Mouse (Mus musculus) lung, postnatal 0 days (tissue): Measurements from ENCODE around the gene Rassf1. TPM values are rescaled to one million over a fixed set of nuclear protein-coding genes. Genes with fewer than 3 reads are reported as not detected.

Experiments used
- ATAC-seq: fragments of 200-750 bp; cut with Nextera tagmentation; 2 replicates; pipeline ENCODE4 v1.8.0; 2017; ENCODE audit warnings: moderate library complexity
- DNase-seq: peaks from one replicate; pipeline ENCODE4 v3.0.0-alpha.2; 2016; ENCODE audit warnings: low spot score
- H3K27ac ChIP-seq: fragments of 300-500 bp; sonication (generic); 2 replicates; pipeline ENCODE4 v1.5.1; 2014; ENCODE audit warnings: antibody characterized with exemption, mild to moderate bottlenecking, low read length, mixed read lengths
- H3K27me3 ChIP-seq: fragments of 300-500 bp; sonication (generic); replicated peaks from 2 replicates; pipeline ENCODE4 v1.6.1; 2014; ENCODE audit warnings: low read length, mixed read lengths; ENCODE audit not compliant: insufficient read depth
- H3K36me3 ChIP-seq: fragments of 300-500 bp; sonication (generic); 2 replicates; pipeline ENCODE4 v1.6.1; 2014; ENCODE audit warnings: low read length, mixed read lengths; ENCODE audit not compliant: insufficient read depth
- H3K4me1 ChIP-seq: fragments of 300-500 bp; sonication (generic); 2 replicates; pipeline ENCODE4 v1.6.1; 2014; ENCODE audit warnings: antibody characterized with exemption, low read depth, low read length, mixed read lengths; ENCODE audit not compliant: insufficient read depth
- H3K4me2 ChIP-seq: fragments of 300-500 bp; sonication (generic); replicated peaks from 2 replicates; pipeline ENCODE4 v1.6.1; 2014; ENCODE audit warnings: low read depth, mild to moderate bottlenecking, low read length, moderate library complexity, mixed read lengths
- H3K4me3 ChIP-seq: fragments of 300-500 bp; sonication (generic); 2 replicates; pipeline ENCODE4 v1.5.1; 2014; ENCODE audit warnings: low read depth, low read length
- H3K9ac ChIP-seq: fragments of 300-500 bp; sonication (generic); replicated peaks from 2 replicates; pipeline ENCODE4 v1.6.1; 2014; ENCODE audit warnings: low read depth, mild to moderate bottlenecking
- H3K9me3 ChIP-seq: fragments of 300-500 bp; sonication (generic); 2 replicates; pipeline ENCODE4 v1.6.1; 2016; ENCODE audit warnings: low read length, mixed read lengths
- CTCF ChIP-seq: IDR thresholded peaks from 2 replicates; pipeline ENCODE4 v1.5.1; 2016; ENCODE audit warnings: antibody characterized with exemption, mild to moderate bottlenecking
- EP300 ChIP-seq: IDR thresholded peaks from 2 replicates; pipeline ENCODE4 v1.6.1; 2016; ENCODE audit warnings: antibody characterized with exemption, mild to moderate bottlenecking, control low read depth
- WGBS: fragments of 180-500 bp; shearing (Covaris S2); extraction: QIAGEN DNeasy Blood & Tissue Kit; methylation state at CpG from one replicate; pipeline ENCODE4 v1.1.7; 2014; 5-methylcytosine and 5-hydroxymethylcytosine counted together
- polyA plus RNA-seq: library from polyadenylated mRNA; unstranded; fragments of >200 nt; fragmentation: Nextera tagmentation; extraction: Ambion mirVana; gene quantifications from 2 replicates; pipeline ENCODE4 v1.2.1, GENCODE M21; 2015

Rassf1 gene
- polyA plus RNA-seq, 1 experiment from 2014 or later, result 86.1 TPM

GRCm38 (mm10) chr9:107602068-107602648, 50.8 kb downstream of the Rassf1 start:
- peak; percentile 60 for ATAC-seq
- WGBS, result 11% methylated on average over 10 of the region's 10 CpGs
- Histone ChIP-seq H3K9me3 (no peaks in the 10 kb centered on the region), H3K27me3 (no peaks in the 10 kb centered on the region), H3K4me2 (no peak overlapping the region), H3K4me1 (no peaks in the 10 kb centered on the region), H3K4me3 (no peak overlapping the region), H3K36me3 (no peaks in the 10 kb centered on the region), H3K27ac (no peak overlapping the region), H3K9ac (no peak overlapping the region)
- peak; percentile 91 for DNase-seq
- TF ChIP-seq EP300 (no peak), CTCF (peak; percentile 99)

GRCm38 (mm10) chr9:107603251-107603650, 51.9 kb downstream of the Rassf1 start:
- H3K36me3 ChIP-seq, result no peaks in the 10 kb centered on the region
- DNase-seq, result no peak
- no peaks in the 10 kb centered on the region for H3K4me1 ChIP-seq
- H3K27ac ChIP-seq, result no peak overlapping the region
- H3K4me3 ChIP-seq, result no peak overlapping the region
- no peaks in the 10 kb centered on the region for H3K27me3 ChIP-seq
- H3K9ac ChIP-seq, result no peak overlapping the region
- no peaks in the 10 kb centered on the region for H3K9me3 ChIP-seq
- no peak for ATAC-seq
- whole genome bisulfite sequencing, result 75% methylated on average over 6 of the region's 6 CpGs
- no peak for TF ChIP-seq EP300
- TF ChIP-seq CTCF, result no peak
- no peak overlapping the region for H3K4me2 ChIP-seq

GRCm38 (mm10) chr9:107605041-107605661, 53.8 kb downstream of the Rassf1 start:
- Histone ChIP-seq H3K36me3 (no peaks in the 10 kb centered on the region), H3K9me3 (no peaks in the 10 kb centered on the region), H3K4me1 (no peaks in the 10 kb centered on the region; the same call in 1 of the 2 replicates), H3K9ac (0 out of 2 replicates have a peak overlapping the region, but pooled peaks have one; percentile 12), H3K4me3 (no peak overlapping the region), H3K4me2 (peak overlapping the region; percentile 41), H3K27ac (peak overlapping the region; percentile 91; the same call in 1 of the 2 replicates), H3K27me3 (no peaks in the 10 kb centered on the region)
- peak; percentile 84 for DNase-seq
- peak; percentile 58 for ATAC-seq
- TF ChIP-seq CTCF, result no peak
- no peak for TF ChIP-seq EP300
- 30% methylated on average over 21 of the region's 23 CpGs for WGBS

- TF ChIP-seq EP300, result no peak
- TF ChIP-seq CTCF, result no peak
Measured at GRCm38 (mm10) chr9:107606591-107606990, 55.2 kb downstream of the Rassf1 start.

GRCm38 (mm10) chr9:107607036-107607435, 55.7 kb downstream of the Rassf1 start:
- TF ChIP-seq CTCF (no peak), EP300 (no peak)
- ATAC-seq, result no peak
- Histone ChIP-seq H3K9me3 (no peaks in the 10 kb centered on the region), H3K36me3 (no peaks in the 10 kb centered on the region), H3K27me3 (no peaks in the 10 kb centered on the region), H3K4me3 (peak overlapping the region; percentile 19), H3K9ac (0 out of 2 replicates have a peak overlapping the region, but pooled peaks have one; percentile 26), H3K4me2 (peak overlapping the region; percentile 44), H3K4me1 (peaks cover 15% of the 10 kb centered on the region), H3K27ac (peak overlapping the region; percentile 91)
- 63% methylated on average over 2 of the region's 2 CpGs for WGBS
- DNase-seq, result no peak

More at GRCm38 (mm10) chr9:107606591-107606990, 55.2 kb downstream of the Rassf1 start:
- Histone ChIP-seq H3K9ac (0 out of 2 replicates have a peak overlapping the region, but pooled peaks have one; percentile 26), H3K4me2 (peak overlapping the region; percentile 44), H3K4me1 (peaks cover 10% of the 10 kb centered on the region), H3K36me3 (no peaks in the 10 kb centered on the region), H3K27ac (peak overlapping the region; percentile 91), H3K4me3 (peak overlapping the region; percentile 19), H3K27me3 (no peaks in the 10 kb centered on the region), H3K9me3 (no peaks in the 10 kb centered on the region)
- 26% methylated on average over 9 of the region's 9 CpGs for WGBS
- DNase-seq, result no peak
- ATAC-seq, result peak; percentile 18; the same call in 1 of the 2 replicates

- Histone ChIP-seq H3K4me2 (peak overlapping the region; percentile 44), H3K4me1 (peaks cover 15% of the 10 kb centered on the region), H3K36me3 (no peaks in the 10 kb centered on the region), H3K27ac (peak overlapping the region; percentile 91), H3K27me3 (no peaks in the 10 kb centered on the region), H3K9me3 (no peaks in the 10 kb centered on the region), H3K4me3 (no peak overlapping the region), H3K9ac (peak overlapping the region; percentile 26; the same call in 1 of the 2 replicates)
- peak; percentile 37; the same call in 1 of the 2 replicates for TF ChIP-seq EP300
- TF ChIP-seq CTCF, result no peak; the same call in 1 of the 2 replicates
- 38% methylated on average over 9 of the region's 9 CpGs for WGBS
- DNase-seq (peak; percentile 68), ATAC-seq (peak; percentile 8)
Measured at GRCm38 (mm10) chr9:107607653-107608245, 56.4 kb downstream of the Rassf1 start.
